Mouse (Mus musculus) kidney, postnatal 36 days (tissue): ENCODE measurements at regions not wholly inside any gene's neighbourhood (a gene's known extent, or its start where the extent isn't known, plus 50 kb on each side); places are given as distances from the start of the nearest gene placed in this dataset.
A peak's percentile ranks its signal among the peaks of the same experiment; 100 is the strongest.

ENCODE experiments used
- DNase-seq, 2 experiments: peaks; one replicate each; pipeline ENCODE4 v3.0.0; 2021 to 2022; ENCODE audit warnings: mixed read lengths in 2 of 2

DNA sequence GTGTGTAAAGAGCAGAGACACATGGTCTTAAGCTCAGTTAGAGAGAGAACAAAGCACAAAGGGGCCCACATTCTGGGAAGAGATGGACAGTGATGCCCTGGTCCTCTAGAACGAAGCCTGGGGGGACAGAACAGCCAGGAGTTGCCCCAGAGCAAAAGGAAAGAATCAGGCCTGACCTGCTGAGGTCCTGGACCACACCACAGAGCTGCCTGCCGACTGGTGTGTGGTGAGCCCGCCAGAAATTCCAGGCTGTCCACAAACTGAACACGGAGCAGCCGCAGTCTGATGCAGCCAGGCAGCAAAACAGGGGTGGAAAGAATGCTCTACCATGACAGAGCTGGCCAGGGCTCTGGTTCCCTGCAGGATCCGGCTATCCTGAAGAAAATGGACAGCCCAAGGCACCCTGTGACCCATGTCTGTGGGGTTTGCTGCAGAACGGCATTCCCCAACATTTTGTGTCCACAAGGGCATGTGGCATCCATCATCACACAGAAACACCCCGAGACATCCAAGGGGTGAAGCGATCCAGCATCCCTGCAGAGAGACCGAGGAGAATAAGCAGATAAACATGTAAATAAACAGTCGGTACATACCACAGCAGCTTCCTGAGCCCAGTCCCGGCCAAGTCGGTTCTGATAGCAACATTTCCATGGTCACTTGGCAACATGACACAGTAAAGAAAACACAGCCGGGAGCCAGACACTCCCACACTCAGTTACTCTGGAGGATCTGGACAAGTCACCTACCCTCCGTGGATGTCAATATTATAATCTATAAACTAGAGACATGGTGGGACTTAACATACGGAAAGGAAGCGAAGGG is 65.3 kb upstream of the Pomp start:
- DNase-seq = peak in 1 of 2 experiments; percentile 8

DNA sequence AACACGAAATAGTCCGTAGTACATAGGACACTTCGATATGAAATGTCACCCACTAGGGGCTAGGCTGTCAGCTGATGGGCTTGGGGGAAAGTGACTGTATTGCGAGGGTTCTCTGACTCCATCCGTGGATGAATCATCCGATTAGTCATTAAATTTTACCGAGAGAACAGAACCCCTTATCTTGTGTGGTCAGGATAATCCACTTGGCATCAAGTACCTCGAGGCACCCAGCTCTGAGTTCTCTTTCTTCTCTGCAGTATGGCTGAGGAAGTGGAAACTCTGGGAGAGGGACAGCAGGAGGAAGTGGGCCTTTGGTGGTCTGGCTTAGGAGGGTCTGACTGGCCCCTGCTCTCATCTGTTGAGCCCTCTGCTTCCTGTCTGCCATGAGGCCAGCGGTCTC is 67.2 kb upstream of the Pomp start:
- DNase-seq = no peak

DNA sequence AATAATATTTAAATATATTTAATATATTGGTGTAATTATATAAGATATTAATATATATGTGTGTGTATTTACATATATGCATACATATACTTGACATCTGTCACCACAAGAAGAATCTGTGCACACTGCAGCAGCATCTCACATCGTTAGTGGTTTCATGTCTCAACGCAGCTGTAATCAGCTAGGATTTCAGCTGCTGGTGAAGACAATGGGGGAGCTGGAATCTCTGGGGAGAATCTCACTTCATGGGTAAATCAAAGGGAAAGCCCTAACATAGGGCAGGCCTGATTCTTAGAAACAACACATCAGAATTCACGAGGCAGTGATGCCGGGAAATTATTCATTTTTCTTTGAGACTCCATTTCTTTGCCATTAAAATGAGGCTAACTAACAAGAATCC is 66.8 kb upstream of the Flt1 start:
- DNase-seq = no peak

- peak in 1 of 2 experiments; percentile 18 for DNase-seq
Observed at GRCm38 (mm10) chr5:147791121-147791520, 65.3 kb upstream of the Flt1 start.

DNA sequence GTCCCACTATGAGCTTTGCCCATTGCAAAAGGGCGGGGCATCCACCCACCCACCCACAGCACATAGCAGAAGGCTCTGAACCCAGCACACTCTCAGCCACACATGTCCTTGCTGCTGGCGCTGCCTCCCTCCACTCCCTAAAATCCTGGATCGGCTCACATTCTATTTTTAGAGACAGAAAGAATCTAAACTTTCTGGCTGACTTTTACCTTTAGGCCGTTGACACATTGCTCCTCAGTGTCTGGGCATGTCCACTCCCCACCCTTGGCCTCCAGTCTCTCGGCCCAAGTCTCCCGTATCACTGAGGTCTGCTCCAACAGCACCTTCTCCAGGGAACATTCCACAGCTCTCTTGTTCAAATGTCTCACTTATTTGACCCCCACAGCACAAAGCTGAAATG is 62.7 kb upstream of the Flt1 start:
- no peak for DNase-seq

GRCm38 (mm10) chr5:147786857-147787256 is 61.0 kb upstream of the Flt1 start:
- DNase-seq = peak in 1 of 2 experiments; percentile 7

DNA sequence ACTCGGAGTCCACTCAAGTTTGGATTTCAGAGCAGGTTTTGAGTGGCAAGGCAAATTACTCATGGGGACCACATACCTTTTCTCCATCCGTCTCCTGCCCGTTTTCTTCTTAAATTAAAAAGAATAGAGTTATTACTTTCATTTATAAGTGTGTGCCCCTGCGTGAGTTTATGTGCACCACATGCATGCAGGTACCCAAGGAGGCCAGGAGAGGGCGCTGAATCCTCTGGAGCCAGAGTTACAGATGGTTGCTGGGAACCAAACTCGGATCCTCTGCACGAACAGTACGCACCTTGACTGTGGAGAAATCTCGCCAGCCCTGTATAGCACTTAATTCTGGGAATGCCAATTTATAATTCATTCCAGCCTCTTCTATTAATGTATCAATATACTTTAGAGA is 58.3 kb upstream of the Flt1 start:
- no peak for DNase-seq

DNA sequence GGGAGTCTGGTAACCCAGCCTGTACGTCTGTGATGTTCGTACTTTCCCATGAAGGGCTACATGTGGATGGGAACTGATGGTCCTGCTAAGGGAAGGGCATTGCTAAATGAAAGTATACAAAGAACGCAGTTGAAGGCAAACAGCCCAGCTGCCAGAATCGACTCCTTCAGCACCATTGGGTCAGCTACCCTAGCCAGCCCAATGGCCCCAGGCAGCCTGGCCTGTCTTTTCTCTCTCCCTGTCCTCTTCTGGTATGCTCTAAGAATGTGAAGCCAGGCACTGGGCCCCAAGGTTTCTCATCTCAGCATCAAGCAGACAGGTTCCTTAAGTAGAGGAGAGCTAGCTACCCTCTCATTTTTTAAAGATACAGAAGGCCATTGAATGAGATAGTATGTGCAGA is 57.7 kb upstream of the Flt1 start:
- no peak for DNase-seq

- DNase-seq = no peak
Observed at GRCm38 (mm10) chr5:147782761-147783160, 57.0 kb upstream of the Flt1 start.

DNA sequence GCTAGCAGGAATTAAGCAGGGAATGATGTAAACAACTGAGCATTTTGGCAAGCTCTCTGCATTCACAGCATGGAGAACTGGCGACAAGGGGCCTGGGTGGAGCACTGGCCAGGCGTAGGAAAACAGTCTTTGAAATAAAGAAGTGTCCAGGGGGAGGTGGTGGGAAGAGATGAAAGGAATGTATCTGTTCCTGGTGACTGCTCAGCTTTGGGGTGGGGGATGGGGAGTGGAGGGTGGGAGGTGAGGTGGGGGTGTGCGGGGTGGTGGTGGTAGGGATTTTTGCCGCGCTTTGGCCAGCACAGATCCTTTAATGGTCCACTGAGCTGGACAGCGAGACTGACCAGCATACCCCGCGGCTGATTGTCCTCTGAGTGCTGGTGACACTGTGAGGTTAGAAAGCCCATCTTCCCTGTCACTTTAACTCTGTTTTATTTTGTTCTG is 56.5 kb upstream of the Flt1 start:
- no peak for DNase-seq

DNA sequence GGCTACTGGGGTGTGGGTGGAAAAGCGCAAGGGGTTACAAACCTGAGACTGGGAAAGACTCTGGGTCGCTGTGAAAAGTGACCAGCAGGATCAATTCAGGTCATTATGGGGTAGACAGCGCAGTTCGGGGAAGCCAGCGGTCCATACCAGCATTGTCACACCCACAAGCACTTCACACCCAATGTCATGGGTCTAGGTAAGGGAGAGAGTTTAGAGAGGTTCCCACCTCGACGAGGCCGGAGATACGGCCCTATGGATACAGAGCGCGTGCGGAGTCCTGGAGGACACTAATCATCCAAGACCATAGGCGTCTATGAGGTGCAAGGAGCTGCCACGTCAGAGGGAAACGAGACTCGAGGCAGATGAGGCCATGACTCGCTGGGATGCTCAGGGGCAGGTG is 55.4 kb upstream of the Flt1 start:
- no peak for DNase-seq

GRCm38 (mm10) chr5:147778557-147778956 is 52.7 kb upstream of the Flt1 start:
- DNase-seq = no peak
